Mouse (Mus musculus): ENCODE measurements at regions not wholly inside any gene's neighbourhood (a gene's known extent, or its start where the extent isn't known, plus 50 kb on each side); places are given as distances from the start of the nearest gene placed in this dataset.
A peak's percentile ranks its signal among the peaks of the same experiment; 100 is the strongest.

DNA sequence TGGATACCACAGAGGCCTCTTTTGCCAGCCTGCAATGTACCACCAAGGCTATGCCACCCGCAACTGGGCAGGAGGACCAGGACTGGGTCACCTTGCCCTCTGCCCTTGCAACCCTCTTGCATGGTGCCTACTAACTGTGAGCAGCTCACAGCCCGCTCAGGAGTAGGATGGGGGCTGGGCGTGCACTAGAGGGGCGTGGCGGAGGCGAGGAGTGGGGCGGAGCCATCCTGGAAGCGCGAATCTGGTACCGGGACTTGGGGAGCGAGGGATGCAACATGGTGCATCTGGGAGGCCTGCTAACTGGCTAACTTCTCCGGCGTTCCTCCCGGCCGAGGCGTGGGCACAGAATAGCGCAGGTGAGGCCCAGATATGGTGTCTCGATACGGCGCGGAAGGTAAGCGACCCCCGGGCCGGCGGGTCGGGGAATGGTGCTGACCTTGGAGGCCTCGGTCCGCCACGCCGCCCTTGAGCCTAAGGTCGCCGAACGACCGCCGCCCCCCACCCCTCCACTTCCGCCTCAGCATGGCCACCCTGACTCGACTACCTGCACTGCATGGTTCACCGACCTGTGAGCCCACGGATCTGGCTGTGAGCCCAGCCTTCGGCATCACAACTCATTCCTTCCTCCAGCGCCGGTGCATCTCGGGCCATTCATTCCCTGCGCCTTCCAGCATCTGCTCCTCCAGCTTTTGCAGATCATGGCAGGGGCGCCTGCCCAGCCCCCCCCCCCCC is 59.7 kb upstream of the Gdi2 start:
- TF ChIP-seq CTCF (IDR thresholded peaks at IDR 0.05; ENCODE audit: borderline replicate concordance, insufficient read depth, low read depth, low read length) (no peak), POLR2A (IDR thresholded peaks at IDR 0.05; ENCODE audit: borderline replicate concordance, insufficient read depth, low read length) (0 out of 2 replicates have a peak, but pooled peaks have one; percentile 22)
